Mouse (Mus musculus) layer of hippocampus, postnatal 14 days (tissue): ENCODE measurements around the gene Ccnf. TPM values are rescaled to one million over a fixed set of nuclear protein-coding genes. Genes with fewer than 3 reads are reported as not detected.

Experiments used
- DNase-seq, 2 experiments: peaks; one replicate each; pipeline ENCODE4 v3.0.0; 2021 to 2022; ENCODE audit warnings: low spot score in 2 of 2, mixed read lengths in 1 of 2
- long read RNA-seq, 2 experiments: library from polyadenylated mRNA; stranded (forward); transcript quantifications; one replicate each; pipeline ENCODE4 v2.0.0; 2021
- total RNA-seq, 2 experiments: library from RNA; stranded (reverse); gene quantifications; 2 replicates each; pipeline ENCODE4 v1.2.3; 2021

The Ccnf gene
- total RNA-seq: 1 to 10 TPM; 5.9 to 8.2 TPM
- long read RNA-seq, experiment 1, full-length matches to known transcripts: 4 of 10 reads
- long read RNA-seq, experiment 1, partial matches to known transcripts: 6 of 10 reads
- long read RNA-seq, experiment 1, other reads (novel, unspliced or antisense): 0 of 10 reads
- long read RNA-seq, experiment 2, full-length matches to known transcripts: 8 of 9 reads
- long read RNA-seq, experiment 2, partial matches to known transcripts: 0 of 9 reads
- long read RNA-seq, experiment 2, other reads (novel, unspliced or antisense): 1 of 9 reads

- peak; percentile 95 to 98 for DNase-seq
These were observed at the start of gene Ccnf for GRCm38 (mm10) chr17:24251320-24252069. Gene Ccnf (minus strand): TSS chr17:24251484.

GRCm38 (mm10) chr17:24300651-24301050 is 49.4 kb upstream of the Ccnf start:
- DNase-seq: no peak

DNA sequence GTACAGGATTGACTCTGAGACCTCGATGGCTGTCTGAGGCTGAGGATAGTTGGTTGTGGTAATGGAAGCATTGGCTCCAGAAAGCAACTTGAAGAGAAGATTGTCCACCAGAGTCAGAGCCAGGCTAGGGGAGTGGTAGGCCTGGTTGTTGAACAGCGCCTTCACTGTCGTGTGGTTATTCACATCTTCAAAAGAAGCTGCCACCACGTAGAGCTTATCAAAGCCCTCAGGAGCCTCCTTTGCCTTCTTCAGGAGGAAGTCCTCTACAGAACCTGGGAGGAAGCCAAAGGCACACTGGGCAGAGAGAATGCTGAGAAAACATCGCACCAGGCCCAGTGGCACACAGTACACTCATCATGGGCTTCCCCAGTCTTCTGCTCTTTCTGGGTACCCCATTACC is 38.1 kb upstream of the Ccnf start:
- DNase-seq: no peak

DNA sequence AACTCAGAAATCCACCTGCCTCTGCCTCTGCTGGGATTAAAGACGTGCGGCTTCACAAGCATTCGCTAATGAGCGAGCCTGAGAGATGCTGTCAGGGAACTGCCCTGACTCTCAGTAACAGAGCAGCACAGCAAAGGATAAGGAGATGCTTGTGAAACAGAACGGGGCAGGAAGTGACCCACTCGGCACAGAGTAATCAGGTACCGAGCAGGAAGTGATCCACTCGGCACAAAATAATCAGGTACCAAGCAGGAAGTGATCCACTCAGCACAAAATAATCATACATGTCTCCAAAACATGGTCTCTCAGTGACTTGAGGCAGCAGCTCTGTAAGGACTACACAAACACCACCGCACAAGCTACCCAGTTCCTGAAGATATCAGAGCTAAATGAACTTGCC is 37.2 kb upstream of the Ccnf start:
- no peak for DNase-seq

DNA sequence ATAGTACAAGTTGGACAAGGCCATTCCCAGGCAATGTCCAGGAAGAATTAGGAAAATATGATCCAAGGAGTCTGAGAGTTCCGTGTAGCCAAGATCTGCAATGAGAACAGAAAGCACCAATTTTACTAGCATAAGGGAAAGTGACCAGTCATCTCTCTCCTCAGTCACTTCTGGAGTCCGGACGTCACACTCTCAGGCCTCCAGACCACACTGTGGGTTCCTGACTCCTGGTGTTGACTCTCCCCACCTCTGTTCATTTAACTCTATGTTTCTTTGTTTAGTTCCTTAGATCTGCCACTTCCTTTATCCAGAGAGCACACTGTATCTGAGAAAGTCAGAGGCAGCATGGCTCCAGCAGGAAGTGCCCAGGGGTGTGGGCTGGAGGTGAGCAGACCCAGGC is 34.4 kb upstream of the Ccnf start:
- no peak for DNase-seq

GRCm38 (mm10) chr17:24283266-24283818 is 32.1 kb upstream of the Ccnf start:
- peak in 1 of 2 experiments; percentile 4 for DNase-seq

DNA sequence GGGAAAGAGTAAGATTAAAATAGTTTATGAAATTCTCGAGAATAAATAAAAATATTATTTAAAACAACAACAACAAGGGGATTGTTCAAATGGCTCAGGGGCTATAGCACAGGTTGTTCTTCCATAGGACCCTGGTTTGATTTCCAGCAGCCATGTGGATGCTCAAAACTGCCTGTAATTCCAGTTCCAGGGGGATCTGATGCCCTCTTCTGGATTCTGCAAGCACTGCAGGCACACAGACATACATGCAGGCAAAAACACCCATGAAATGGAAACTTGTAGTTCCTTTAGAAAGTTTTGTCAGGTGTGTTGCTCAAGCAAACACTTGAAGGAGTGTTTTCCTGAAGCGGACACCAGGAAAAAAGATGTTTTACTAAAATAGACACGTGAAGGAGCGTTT is 31.4 kb upstream of the Ccnf start:
- no peak for DNase-seq

- DNase-seq: no peak
These were observed 28.6 kb upstream of the Ccnf start for GRCm38 (mm10) chr17:24279907-24280306.

DNA sequence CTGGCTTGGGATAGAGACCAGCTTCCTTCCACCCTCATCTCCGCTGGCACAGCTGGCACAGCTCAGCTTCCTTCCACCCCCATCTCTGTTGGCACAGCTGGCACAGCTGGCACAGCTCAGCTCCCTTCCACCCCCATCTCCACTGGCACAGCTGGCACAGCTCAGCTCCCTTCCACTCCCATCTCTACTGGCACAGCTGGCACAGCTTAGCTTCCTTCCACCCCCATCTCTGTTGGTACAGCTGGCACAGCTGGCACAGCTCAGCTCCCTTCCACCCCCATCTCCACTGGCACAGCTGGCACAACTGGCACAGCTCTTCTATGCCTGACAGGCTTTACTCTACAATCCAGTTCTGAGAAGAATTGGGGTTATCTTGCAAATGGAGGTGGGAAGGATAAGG is 15.8 kb upstream of the Ccnf start:
- DNase-seq: no peak

- no peak for DNase-seq
These were observed 13.5 kb upstream of the Ccnf start for GRCm38 (mm10) chr17:24264766-24265165.

- no peak for DNase-seq
These were observed 9.2 kb upstream of the Ccnf start for GRCm38 (mm10) chr17:24260516-24260915.

- no peak for DNase-seq
These were observed 8.4 kb upstream of the Ccnf start for GRCm38 (mm10) chr17:24259702-24260101.

- DNase-seq: no peak
These were observed 7.7 kb upstream of the Ccnf start for GRCm38 (mm10) chr17:24258981-24259380.

GRCm38 (mm10) chr17:24252329-24252728 is 1.0 kb upstream of the Ccnf start:
- DNase-seq: no peak

GRCm38 (mm10) chr17:24250988-24251319 is 330 bp downstream of the Ccnf start:
- no peak for DNase-seq

- DNase-seq: no peak
These were observed 2.6 kb downstream of the Ccnf start for GRCm38 (mm10) chr17:24248641-24249040.

GRCm38 (mm10) chr17:24244061-24244460 is 7.2 kb downstream of the Ccnf start:
- DNase-seq: no peak

- DNase-seq: no peak
These were observed 7.8 kb downstream of the Ccnf start for GRCm38 (mm10) chr17:24243311-24243969.

- no peak for DNase-seq
These were observed 14.4 kb downstream of the Ccnf start for GRCm38 (mm10) chr17:24236921-24237320.

DNA sequence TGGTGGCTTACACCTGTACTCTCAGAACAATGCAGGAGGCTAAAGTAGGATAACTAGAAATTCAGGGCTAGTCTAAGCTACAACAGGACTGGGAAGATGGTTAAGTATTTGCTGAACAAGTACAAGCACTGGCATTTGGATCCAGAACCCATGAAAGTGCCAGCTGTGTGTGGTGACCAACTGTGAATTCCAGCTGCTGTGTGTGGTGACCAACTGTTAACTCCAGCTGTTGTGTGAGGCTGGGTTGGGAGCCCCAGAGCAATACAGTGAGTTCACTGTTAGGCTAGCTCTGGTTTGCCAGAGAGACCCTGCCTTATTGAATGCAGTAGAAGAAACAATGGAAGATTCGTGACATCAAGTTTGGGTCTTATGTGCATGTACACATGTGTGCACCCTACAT is 14.8 kb downstream of the Ccnf start:
- DNase-seq: no peak

DNA sequence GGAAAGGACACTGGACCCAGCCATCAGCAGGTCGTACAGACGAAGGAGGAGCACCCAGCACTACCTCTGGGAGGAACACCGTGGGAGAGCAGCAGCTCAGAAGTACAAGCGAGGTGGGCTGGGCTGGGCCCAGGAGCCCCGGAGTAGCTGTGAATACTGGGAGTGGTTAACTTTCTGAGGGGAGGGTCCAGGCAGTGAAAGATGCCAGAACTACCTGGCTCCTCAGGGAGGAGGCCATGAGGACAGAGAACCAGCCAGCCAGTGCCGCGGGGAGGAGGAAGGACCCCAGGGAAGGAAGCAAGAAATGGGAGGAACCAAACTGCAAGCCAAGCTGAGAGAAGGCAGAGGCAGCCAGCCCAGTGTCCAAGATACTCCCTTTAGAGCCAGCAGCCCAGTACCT is 23.3 kb downstream of the Ccnf start:
- DNase-seq: no peak

- DNase-seq: no peak
These were observed 24.6 kb downstream of the Ccnf start for GRCm38 (mm10) chr17:24226721-24227120.
